Comparison of ENCODE assay signal across 8 mouse cellular contexts in genomic region chr7:81335705-81336431, GRCm38 (mm10). TPM values are rescaled to one million over a fixed set of nuclear protein-coding genes. Genes with fewer than 3 reads are reported as not detected.
DNase-seq lines count a peak whose midpoint lies in the region; ATAC-seq and TF ChIP-seq lines count a peak whose summit lies in the region.

No protein-coding gene starts in this region.

- H3K9ac ChIP-seq in liver, postnatal 0 days (replicated peaks) = no peak overlapping the region
- no peak overlapping the region for H3K9ac ChIP-seq in liver, embryonic 12.5 days
- no peak overlapping the region for H3K9ac ChIP-seq in forebrain, postnatal 0 days
- H3K9ac ChIP-seq in intestine, embryonic 16.5 days (ENCODE audit: low read depth, low read length) = no peak overlapping the region
- no peak overlapping the region for H3K9ac ChIP-seq in neural tube, embryonic 14.5 days (replicated peaks; ENCODE audit: low read depth, low read length)

- TF ChIP-seq EP300 in liver, postnatal 0 days (IDR thresholded peaks at IDR 0.05; ENCODE audit: low read depth) = no peak

- no peaks in the 10 kb centered on the region for H3K27me3 ChIP-seq in liver, postnatal 0 days (ENCODE audit: insufficient read depth, low read length)
- no peaks in the 10 kb centered on the region for H3K27me3 ChIP-seq in liver, embryonic 12.5 days (replicated peaks)
- no peaks in the 10 kb centered on the region for H3K27me3 ChIP-seq in forebrain, postnatal 0 days (ENCODE audit: insufficient read depth, low read length)
- H3K27me3 ChIP-seq in intestine, embryonic 16.5 days (replicated peaks; ENCODE audit: control insufficient read depth, insufficient read depth, low read length) = no peaks in the 10 kb centered on the region
- H3K27me3 ChIP-seq in neural tube, embryonic 14.5 days (ENCODE audit: control insufficient read depth, insufficient read depth, low read length) = no peaks in the 10 kb centered on the region

- peaks cover 34% of the 10 kb centered on the region for H3K36me3 ChIP-seq in liver, postnatal 0 days (replicated peaks; ENCODE audit: insufficient read depth, low read length)
- peaks cover 73% of the 10 kb centered on the region for H3K36me3 ChIP-seq in liver, embryonic 12.5 days
- peaks cover 47% of the 10 kb centered on the region for H3K36me3 ChIP-seq in forebrain, postnatal 0 days (ENCODE audit: insufficient read depth)
- H3K36me3 ChIP-seq in intestine, embryonic 16.5 days (ENCODE audit: control insufficient read depth, insufficient read depth, low read length) = peaks cover 11% of the 10 kb centered on the region; the same call in 1 of the 2 replicates
- H3K36me3 ChIP-seq in neural tube, embryonic 14.5 days (ENCODE audit: control insufficient read depth, insufficient read depth, low read length) = peaks cover 18% of the 10 kb centered on the region; the same call in 1 of the 2 replicates

- H3K4me3 ChIP-seq in liver, postnatal 0 days (ENCODE audit: low read depth, low read length) = no peak overlapping the region
- no peak overlapping the region for H3K4me3 ChIP-seq in liver, embryonic 12.5 days
- H3K4me3 ChIP-seq in forebrain, postnatal 0 days (ENCODE audit: low read depth, low read length) = no peak overlapping the region
- H3K4me3 ChIP-seq in intestine, embryonic 16.5 days (ENCODE audit: low read length) = no peak overlapping the region
- H3K4me3 ChIP-seq in neural tube, embryonic 14.5 days (ENCODE audit: low read depth, low read length) = no peak overlapping the region

- intact Hi-C loops in left cerebral cortex, postnatal 36 days (cut with DNase I) = no loop called here

- WGBS in liver, postnatal 0 days (ENCODE audit: insufficient replicate concordance) = 74% methylated on average over 18 of the region's 18 CpGs
- 79% methylated on average over 18 of the region's 18 CpGs for WGBS in liver, embryonic 12.5 days (ENCODE audit: insufficient replicate concordance)
- WGBS in forebrain, postnatal 0 days = 49% methylated on average over 18 of the region's 18 CpGs
- 72% methylated on average over 18 of the region's 18 CpGs for WGBS in intestine, embryonic 16.5 days
- WGBS in neural tube, embryonic 14.5 days = 64% methylated on average over 18 of the region's 18 CpGs

- no peaks in the 10 kb centered on the region for H3K9me3 ChIP-seq in liver, postnatal 0 days (ENCODE audit: low read length)
- H3K9me3 ChIP-seq in liver, embryonic 12.5 days (replicated peaks) = no peaks in the 10 kb centered on the region
- H3K9me3 ChIP-seq in forebrain, postnatal 0 days (ENCODE audit: low read length) = no peaks in the 10 kb centered on the region
- H3K9me3 ChIP-seq in intestine, embryonic 16.5 days (ENCODE audit: control insufficient read depth, low read length) = no peaks in the 10 kb centered on the region
- H3K9me3 ChIP-seq in neural tube, embryonic 14.5 days (ENCODE audit: control insufficient read depth, low read length) = no peaks in the 10 kb centered on the region

- no peak for TF ChIP-seq CTCF in liver, postnatal 0 days (IDR thresholded peaks at IDR 0.05; ENCODE audit: low read depth)
- TF ChIP-seq CTCF in forebrain, postnatal 0 days (IDR thresholded peaks at IDR 0.05; ENCODE audit: low read depth) = no peak

- H3K4me1 ChIP-seq in liver, postnatal 0 days (ENCODE audit: insufficient read depth) = no peaks in the 10 kb centered on the region
- H3K4me1 ChIP-seq in liver, embryonic 12.5 days = peaks cover 3% of the 10 kb centered on the region
- no peaks in the 10 kb centered on the region for H3K4me1 ChIP-seq in forebrain, postnatal 0 days (ENCODE audit: insufficient read depth)
- peaks cover 3% of the 10 kb centered on the region; the same call in 1 of the 2 replicates for H3K4me1 ChIP-seq in intestine, embryonic 16.5 days (ENCODE audit: control insufficient read depth, insufficient read depth, low read length)
- no peaks in the 10 kb centered on the region for H3K4me1 ChIP-seq in neural tube, embryonic 14.5 days (ENCODE audit: control insufficient read depth, insufficient read depth, low read length)

- DNase-seq in liver, postnatal 0 days = no peak
- no peak for DNase-seq in forebrain, postnatal 0 days
- DNase-seq in cerebellum, adult 11-12 months = no peak
- no peak for DNase-seq in testis, postnatal 10 days (ENCODE audit: low spot score)
- no peak for DNase-seq in left cerebral cortex, postnatal 36 days (ENCODE audit: low spot score in 2 of 2)

- no peak overlapping the region for H3K4me2 ChIP-seq in liver, postnatal 0 days (ENCODE audit: low read depth, low read length)
- H3K4me2 ChIP-seq in liver, embryonic 12.5 days = no peak overlapping the region
- H3K4me2 ChIP-seq in forebrain, postnatal 0 days (ENCODE audit: low read depth) = no peak overlapping the region
- no peak overlapping the region for H3K4me2 ChIP-seq in intestine, embryonic 16.5 days (ENCODE audit: low read depth, low read length)
- H3K4me2 ChIP-seq in neural tube, embryonic 14.5 days (ENCODE audit: low read depth, low read length) = no peak overlapping the region

- ATAC-seq in liver, postnatal 0 days = peak; percentile 26
- ATAC-seq in liver, embryonic 12.5 days = no peak
- ATAC-seq in forebrain, postnatal 0 days = peak; percentile 26; the same call in 1 of the 2 replicates
- no peak for ATAC-seq in intestine, embryonic 16.5 days
- ATAC-seq in neural tube, embryonic 14.5 days (ENCODE audit: low read depth) = 0 out of 2 replicates have a peak, but pooled peaks have one; percentile 31

- H3K27ac ChIP-seq in liver, postnatal 0 days (ENCODE audit: low read depth) = no peak overlapping the region
- H3K27ac ChIP-seq in liver, embryonic 12.5 days = no peak overlapping the region
- no peak overlapping the region for H3K27ac ChIP-seq in forebrain, postnatal 0 days (ENCODE audit: low read depth, low read length)
- peak overlapping the region; percentile 71 for H3K27ac ChIP-seq in intestine, embryonic 16.5 days (ENCODE audit: low read length)
- H3K27ac ChIP-seq in neural tube, embryonic 14.5 days (ENCODE audit: low read depth, low read length) = no peak overlapping the region; the same call in 1 of the 2 replicates

RNA-seq across cellular contexts. Expression of gene Rps17, which starts 9.2 kb away (rescaled TPM):
- polyA plus RNA-seq in liver, postnatal 0 days (2015; fragmentation: Nextera tagmentation; extraction: Ambion mirVana) = 684 and 710 TPM in 2 replicates
- 991 and 1,051 TPM in 2 replicates for polyA plus RNA-seq in liver, embryonic 12.5 days (2016; fragmentation: Nextera tagmentation; extraction: Ambion mirVana)
- 883 and 1,228 TPM in 2 replicates for total RNA-seq in forebrain, postnatal 0 days (2014; rRNA removed)
- 706 and 832 TPM in 2 replicates for polyA plus RNA-seq in forebrain, postnatal 0 days (2015; fragmentation: Nextera tagmentation; extraction: Ambion mirVana)
- 1,024 and 1,136 TPM in 2 replicates for polyA plus RNA-seq in intestine, embryonic 16.5 days (2015; fragmentation: Nextera tagmentation; extraction: Ambion mirVana)
- polyA plus RNA-seq in neural tube, embryonic 14.5 days (2014; fragmentation: Nextera tagmentation; extraction: Ambion mirVana) = 743 and 749 TPM in 2 replicates
- total RNA-seq in left cerebral cortex, postnatal 36 days (2021) = 100 to 1,000 TPM; 469 to 487 TPM

Comparison
In these comparisons a context has a peak if more than half of its experiments do, and no peak if none do; other contexts are left out.
1. ATAC-seq: peak in liver, postnatal 0 days (single experiment), forebrain, postnatal 0 days (single experiment) and neural tube, embryonic 14.5 days (single experiment); none in liver, embryonic 12.5 days (single experiment) and intestine, embryonic 16.5 days (single experiment).